Mouse (Mus musculus): Measurements from ENCODE around the gene Gm49776.

The Gm49776 gene

GRCm38 (mm10) chr16:18234671-18235388, 23.3 kb downstream of the Gm49776 start, which contains the start of gene Zdhhc8:
Gene Zdhhc8, minus strand, starts transcription at chr16:18235136.
- no peak for DNase-seq (ENCODE audit: low spot score)

DNA sequence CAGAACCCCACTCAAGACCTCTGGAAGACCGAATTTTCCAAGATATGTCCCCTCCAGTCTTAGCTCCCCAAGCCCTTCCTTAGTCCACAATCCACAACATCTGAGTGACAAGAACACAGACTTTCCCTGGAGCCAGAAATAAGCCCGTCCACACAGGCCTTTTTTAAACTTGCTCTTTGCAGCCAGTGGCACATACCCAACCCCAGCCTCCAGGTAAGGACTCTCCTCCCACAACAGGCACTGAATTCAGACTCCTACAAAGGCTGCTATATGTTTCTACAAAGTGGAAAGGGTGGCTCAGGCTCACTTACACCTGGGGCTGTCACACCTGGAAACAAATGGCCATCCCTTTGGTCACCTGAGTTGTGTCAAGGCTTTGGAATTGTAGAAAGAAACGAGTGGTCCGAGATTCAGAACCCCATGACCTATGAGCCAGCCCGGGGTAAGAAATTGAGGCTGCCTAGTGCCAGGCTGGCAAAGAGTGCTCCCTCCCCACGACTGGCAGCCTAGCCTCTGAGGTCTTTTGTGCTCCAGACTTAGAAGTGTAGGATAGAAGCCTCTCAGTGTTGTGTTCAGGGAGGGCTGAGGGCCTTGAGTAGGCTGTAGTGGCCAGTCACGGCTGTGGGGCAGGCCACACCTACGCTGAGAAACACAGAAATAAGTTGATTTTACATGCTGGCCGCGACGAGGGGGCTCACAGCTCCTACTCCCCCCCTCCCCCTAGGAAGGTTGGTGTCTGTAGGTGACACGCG, 24.0 kb downstream of the Gm49776 start:
- no peak for DNase-seq (ENCODE audit: low spot score)

- no peak for DNase-seq (ENCODE audit: low spot score)
Observed at GRCm38 (mm10) chr16:18233451-18233850, 24.7 kb downstream of the Gm49776 start.

DNA sequence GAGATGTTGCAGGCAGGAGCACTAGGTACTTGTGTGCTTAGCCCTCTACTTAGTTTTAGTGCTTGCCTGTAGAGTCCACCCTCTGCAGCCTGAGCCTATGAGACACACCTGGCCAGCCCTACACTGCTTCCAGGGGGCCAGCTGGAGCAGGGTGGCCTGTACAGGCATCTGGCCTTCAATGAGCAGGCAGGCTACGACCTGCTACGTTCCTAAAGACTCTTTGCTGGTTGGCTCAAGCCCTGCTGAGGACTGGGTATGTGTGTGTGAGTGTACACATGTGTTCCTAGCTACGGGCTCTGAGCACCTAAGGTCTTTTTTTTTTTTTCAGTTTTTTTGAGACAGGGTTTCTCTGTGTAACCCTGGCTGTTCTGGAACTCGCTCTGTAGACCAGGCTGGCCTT, 26.7 kb downstream of the Gm49776 start:
- no peak for DNase-seq (ENCODE audit: low spot score)

DNA sequence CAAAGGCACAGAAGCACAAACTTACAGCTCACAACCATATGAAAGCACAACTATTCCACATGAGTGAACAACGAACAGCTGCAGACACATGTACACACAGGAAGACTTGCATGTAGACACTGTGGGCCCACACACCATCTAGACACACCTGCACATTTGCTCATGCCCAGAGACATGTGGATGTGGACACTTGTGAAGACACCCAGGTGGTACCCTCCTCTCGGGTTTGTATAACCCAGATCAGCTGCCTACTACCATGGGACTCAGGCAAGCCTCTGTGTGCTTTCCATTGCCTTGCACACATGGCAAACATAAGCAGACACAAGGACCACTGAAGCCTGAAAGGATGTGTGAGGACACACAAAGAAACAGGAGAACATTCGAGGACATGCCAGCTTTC, 27.1 kb downstream of the Gm49776 start:
- DNase-seq (ENCODE audit: low spot score), result no peak

- no peak for DNase-seq (ENCODE audit: low spot score)
Observed at GRCm38 (mm10) chr16:18230617-18231016, 27.5 kb downstream of the Gm49776 start.

GRCm38 (mm10) chr16:18229622-18230021, 28.5 kb downstream of the Gm49776 start:
- DNase-seq (ENCODE audit: low spot score), result no peak

DNA sequence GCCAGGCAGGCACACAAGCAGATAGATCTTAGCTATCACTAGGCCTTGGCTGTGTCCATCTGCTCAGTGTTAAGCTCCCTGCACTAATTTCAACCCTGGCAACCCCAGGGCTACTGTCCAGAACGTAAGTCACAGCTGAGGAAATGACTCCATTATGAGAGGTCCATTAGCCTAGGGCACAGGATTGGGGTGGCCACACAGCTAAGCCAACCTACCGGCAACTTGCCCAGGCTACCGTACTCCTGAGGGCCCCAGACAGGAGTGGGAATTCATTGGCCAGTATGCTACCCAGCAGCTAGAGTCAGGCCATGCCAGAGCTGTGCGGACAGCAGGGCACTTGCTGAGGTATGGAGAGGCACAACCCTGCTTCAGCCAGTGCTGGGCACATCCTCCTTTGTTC, 29.3 kb downstream of the Gm49776 start:
- DNase-seq (ENCODE audit: low spot score), result no peak

DNA sequence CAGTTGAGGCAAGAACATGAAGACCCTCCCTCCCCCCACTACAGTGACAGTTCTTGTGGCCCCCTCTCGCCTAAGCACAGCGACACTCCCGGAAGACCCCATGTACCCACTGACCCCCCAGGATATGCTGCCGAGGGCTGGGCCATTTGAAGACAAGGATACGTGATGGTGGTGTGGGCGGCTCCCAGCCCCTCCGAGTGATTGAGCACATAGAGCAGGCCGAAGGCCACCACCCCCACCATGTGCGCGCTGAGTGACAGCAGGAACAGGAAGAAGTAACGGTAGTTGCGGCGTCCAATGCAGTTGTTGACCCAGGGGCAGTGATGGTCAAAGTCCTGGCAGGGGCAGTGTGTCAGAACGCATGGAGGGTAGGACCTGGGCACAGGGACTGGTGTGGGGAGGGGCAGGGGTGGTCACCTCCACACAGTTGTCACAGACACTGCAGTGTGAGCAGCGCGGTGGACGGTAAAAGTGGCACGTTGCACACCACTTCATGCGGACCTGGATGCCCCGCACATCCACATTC, 30.2 kb downstream of the Gm49776 start:
- no peak for DNase-seq (ENCODE audit: low spot score)

DNA sequence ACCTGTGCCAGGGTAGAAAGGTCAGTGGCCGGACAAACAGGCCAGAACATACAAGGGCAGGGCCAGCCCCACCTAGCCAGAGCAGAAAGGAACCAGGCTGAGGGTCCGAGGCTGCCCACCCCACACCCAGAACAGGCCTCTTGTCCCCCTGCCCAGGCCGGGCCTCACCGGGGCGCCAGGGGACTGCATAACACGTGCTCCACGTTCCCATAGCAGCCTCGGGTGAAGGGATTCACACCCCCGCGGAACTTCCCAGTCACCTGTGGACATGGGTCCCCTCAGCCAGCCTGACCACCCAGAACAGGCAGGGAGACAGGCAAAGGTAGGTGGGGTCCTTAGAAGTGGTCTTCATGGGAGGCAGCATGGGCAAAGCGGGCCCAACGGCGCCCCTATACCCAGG, 30.9 kb downstream of the Gm49776 start:
- no peak for DNase-seq (ENCODE audit: low spot score)

DNA sequence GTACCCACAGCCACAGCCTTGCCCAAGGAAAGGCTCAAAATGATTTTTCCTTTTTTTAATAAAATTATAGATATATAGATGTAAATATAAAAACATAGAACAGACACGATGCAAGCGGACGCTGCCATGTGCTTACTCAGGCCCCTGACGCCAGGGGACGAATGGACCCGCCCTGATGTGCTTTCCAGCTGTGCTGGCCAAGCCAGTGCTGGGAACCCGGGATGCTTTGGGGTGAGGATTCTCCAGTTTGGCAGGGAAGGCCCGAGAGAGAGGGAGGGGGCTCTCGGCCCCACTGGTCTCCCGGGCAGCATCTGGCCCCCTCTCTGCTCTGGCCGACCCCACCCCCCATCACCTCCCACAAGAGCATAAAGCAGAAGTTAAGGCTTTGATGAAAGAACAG, 35.9 kb downstream of the Gm49776 start:
- DNase-seq (ENCODE audit: low spot score), result no peak

- no peak for DNase-seq (ENCODE audit: low spot score)
Observed at GRCm38 (mm10) chr16:18221543-18221898, 36.6 kb downstream of the Gm49776 start.

- no peak for DNase-seq (ENCODE audit: low spot score)
Observed at GRCm38 (mm10) chr16:18220856-18221542, 37.1 kb downstream of the Gm49776 start.

DNA sequence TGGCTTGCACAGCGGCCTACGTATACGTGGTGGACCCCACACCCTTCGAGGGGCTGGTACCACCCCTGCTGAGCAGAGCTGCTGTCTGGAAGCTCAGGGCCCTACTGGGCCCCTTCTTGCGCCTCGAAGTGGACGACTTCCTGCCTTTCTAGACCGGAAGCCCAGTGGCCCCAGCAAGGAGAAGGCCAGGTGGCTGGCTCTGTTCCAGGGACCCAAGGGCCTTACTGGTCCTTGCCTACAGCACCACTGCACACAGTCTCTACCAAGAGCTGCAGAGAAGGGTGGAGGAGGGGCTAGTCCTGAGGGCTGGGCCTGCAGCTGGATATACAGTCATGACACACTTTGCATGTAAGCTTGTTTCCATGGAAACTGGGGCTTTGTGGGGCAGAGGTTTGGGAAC, 38.1 kb downstream of the Gm49776 start:
- DNase-seq (ENCODE audit: low spot score), result no peak

DNA sequence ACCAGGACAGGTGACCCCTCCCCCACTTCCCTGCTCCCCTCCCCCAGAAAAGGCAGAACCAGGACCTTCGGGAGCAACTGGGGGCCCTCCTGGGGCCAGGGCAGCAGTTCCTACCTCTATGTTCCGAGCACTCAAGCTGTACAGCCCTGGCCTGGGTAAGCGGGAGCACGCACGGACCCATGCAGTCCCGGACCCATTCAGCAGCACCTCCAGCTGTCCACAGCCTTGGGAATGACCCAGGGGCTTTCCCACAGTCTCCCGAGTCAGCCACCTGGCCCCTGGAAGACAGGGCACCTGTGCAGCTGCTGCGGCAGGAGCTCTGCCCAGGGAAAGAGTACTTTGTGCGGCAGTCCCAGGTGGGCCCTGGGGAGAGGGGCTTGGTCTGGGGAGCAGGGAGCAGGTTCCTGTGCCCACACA, 39.5 kb downstream of the Gm49776 start:
- DNase-seq (ENCODE audit: low spot score), result no peak

DNA sequence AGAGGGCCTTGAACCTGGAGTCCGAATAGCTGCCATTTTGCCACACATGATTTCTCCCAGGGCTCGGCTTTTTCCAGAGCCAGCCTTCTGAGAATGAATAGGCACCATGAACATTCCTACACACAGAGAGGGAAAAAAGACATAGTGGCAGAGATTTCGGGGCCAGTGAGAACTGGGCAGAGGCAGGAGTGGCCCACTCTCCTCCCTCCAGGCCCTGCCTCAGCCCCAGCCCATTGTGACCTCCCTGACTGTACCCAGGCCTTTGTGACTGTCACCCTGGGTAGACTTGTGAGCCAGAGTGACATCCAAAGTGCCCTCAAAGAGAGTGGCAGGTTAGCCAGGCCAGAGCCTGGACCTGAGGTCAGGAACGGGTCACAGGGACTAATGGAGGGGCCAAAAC, 40.5 kb downstream of the Gm49776 start, which contains the start of gene Ccdc188:
TSS of gene Ccdc188 (plus strand) at position 301 of the 400 bp plus-strand sequence.
- no peak for DNase-seq (ENCODE audit: low spot score)

DNA sequence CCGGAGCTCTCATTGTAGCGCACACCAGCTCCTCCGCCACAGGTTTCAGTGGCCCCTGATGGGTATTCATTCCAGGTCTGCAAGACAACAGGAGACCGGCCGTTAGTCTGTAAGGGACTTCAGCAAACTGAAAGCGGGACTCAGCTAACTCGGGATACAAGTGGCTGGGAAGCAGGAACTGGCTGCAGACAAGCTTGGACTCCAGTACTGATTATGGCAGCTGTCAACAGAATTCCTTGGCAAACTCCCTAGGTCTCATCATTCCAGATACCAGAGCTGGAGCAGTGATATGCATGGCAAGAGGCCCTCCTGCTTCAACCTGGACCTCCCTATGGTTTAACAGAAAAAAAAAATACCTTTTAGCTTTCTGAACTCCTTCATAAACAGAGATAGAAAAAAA, 43.3 kb downstream of the Gm49776 start:
- no peak for DNase-seq (ENCODE audit: low spot score)

GRCm38 (mm10) chr16:18213689-18214088, 44.4 kb downstream of the Gm49776 start:
- DNase-seq (ENCODE audit: low spot score), result no peak

DNA sequence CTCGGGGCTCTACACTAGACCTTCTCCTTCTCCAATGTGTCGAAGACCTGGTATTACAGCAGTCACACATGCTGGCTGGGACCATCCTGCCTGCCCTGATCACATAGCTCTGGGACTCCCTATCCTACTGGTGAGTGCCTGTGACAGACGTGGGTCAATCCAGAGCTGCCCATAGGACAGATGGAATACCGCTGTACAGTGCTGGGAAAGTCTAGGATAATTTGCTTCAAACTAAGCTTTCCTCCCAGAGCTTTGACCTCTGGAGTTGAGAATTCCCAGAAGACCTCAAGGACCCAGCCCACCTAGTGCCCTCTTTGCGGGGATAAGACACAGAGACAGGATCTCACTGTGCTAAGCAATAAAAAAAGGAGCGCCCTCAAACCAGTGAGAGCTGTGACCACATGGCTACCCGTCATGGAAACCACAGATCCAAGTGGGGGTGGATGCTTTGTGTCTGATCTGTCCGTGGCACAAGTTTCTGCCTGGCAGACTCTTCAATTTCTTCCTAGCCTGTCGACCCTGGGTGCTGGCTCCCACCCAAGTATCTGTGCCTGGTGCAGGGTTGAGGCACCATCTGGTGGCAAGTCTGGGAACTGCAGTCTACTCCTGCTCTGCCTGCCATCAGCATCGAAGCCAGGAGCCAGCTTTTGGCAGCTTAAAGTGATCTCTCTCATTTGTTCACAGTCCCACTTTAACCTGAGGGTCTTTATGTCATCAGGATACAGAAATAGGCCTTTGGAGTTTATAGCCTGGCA, 46.5 kb downstream of the Gm49776 start:
- peak; percentile 56 for DNase-seq (ENCODE audit: low spot score)

DNA sequence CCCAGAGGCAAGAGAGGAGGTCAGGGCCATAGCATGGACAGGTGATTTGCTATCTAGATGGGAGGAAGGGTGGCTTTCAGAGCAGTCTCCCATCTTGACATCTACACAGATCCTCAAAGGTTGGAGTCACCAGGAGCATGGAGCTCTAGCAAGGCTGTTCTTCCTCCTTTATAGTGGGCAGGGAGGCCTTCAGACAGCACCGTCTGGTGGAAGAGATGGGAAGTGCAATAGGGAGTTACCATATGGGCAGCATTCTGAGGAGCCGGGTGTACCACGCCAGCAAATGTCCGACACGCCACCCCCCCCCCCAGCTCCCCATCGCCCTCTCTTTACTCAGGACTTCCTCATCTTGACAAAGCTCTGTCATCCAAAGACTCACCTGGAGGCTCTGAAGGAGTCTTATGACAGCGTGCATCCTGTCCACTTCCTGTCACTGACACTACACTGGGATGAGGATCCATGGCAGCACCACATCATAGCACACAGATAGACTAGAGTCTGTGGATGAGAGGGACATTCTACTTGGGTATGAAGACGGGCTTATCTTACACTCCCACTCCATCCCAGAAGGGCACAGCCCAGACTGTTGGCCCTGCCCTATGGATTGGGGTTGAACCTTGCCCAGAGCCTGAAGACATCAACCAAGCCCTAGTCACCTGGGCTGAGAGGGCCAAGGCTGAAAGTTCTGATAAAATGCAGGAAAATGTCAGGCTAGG, 47.3 kb downstream of the Gm49776 start:
- DNase-seq (ENCODE audit: low spot score), result no peak

DNA sequence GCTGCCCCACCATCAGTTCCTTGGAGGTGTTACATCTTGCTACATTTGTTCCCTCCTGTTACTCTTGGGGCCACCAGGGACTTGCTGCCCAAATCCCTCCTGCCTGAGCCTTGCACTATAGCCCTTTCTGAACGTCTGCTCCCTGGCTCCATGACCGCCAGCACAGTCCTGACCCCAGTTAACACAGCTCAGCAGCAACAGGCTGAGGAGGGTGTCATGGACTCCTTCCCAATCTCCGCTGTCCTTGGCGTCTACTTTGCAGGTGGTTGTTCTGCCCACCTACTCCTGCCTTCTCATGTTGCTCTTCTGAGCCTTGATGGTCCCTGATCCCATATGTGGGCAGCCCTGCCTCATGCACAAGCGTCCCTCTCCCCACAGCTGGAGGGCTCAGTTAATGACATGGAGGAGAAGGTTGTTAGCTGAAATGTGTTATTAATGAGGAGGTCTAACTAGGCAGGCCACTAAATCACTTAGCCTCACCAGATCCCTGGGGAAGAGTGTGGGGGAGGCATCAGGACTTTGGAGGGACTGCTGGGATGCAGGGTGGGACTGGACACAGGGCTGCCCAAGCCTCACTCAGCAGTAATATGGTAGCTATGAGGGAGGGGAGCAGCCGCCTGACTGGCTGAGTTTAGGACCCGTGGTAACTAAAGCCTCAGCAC, 54.6 kb downstream of the Gm49776 start:
- DNase-seq (ENCODE audit: low spot score), result no peak

Measured in spleen, adult 12 weeks (tissue).